In genomic region chr8:61848581-61849162, GRCm38 (mm10) we compare ENCODE assay signal across 12 mouse cellular contexts. TPM values are rescaled to one million over a fixed set of nuclear protein-coding genes. Genes with fewer than 3 reads are reported as not detected.
DNase-seq lines count a peak whose midpoint lies in the region; ATAC-seq and TF ChIP-seq lines count a peak whose summit lies in the region.
"Had no signal": no experiment of that assay in that cellular context is flagged by ENCODE, and none has a peak within 500 bp of the region (broad histone marks: within the 10 kb centered on the region; RNA-seq: fewer than 3 reads in every experiment).

No protein-coding gene starts in this region.

- no peak overlapping the region for H3K4me2 ChIP-seq in limb, embryonic 14.5 days (replicated peaks; ENCODE audit: low read depth, low read length, severe bottlenecking)

- WGBS in limb, embryonic 14.5 days = 52% methylated on average over 7 of the region's 7 CpGs
- WGBS in limb, embryonic 10.5 days = 60% methylated on average over 7 of the region's 7 CpGs

- H3K27me3 ChIP-seq in limb, embryonic 14.5 days (ENCODE audit: control insufficient read depth, insufficient read depth, low read length) = no peaks in the 10 kb centered on the region
- H3K27me3 ChIP-seq in limb, embryonic 10.5 days (ENCODE audit: low read depth, poor library complexity, severe bottlenecking) = no peaks in the 10 kb centered on the region
- H3K27me3 ChIP-seq: megakaryocyte, embryonic 14.5 days had no signal

- no peaks in the 10 kb centered on the region for H3K9me3 ChIP-seq in limb, embryonic 14.5 days (ENCODE audit: control insufficient read depth, low read length)
- H3K9me3 ChIP-seq in limb, embryonic 10.5 days (replicated peaks) = no peaks in the 10 kb centered on the region
- H3K9me3 ChIP-seq: megakaryocyte, embryonic 14.5 days had no signal

- intact Hi-C loops in gastrocnemius, postnatal 14 days (cut with DNase I; ENCODE audit: low total_unique reads) = no loop called here

- H3K4me1 ChIP-seq in limb, embryonic 14.5 days (ENCODE audit: control insufficient read depth, insufficient read depth, low read length) = peaks cover 16% of the 10 kb centered on the region
- H3K4me1 ChIP-seq in limb, embryonic 10.5 days = peaks cover 8% of the 10 kb centered on the region
- H3K4me1 ChIP-seq: megakaryocyte, embryonic 14.5 days had no signal

- no peak overlapping the region for H3K9ac ChIP-seq in limb, embryonic 14.5 days (ENCODE audit: low read depth, low read length, severe bottlenecking)

- no peaks in the 10 kb centered on the region for H3K36me3 ChIP-seq in limb, embryonic 14.5 days (ENCODE audit: control insufficient read depth, insufficient read depth, low read length)
- H3K36me3 ChIP-seq in limb, embryonic 10.5 days = no peaks in the 10 kb centered on the region

- TF ChIP-seq POLR2A in limb, embryonic 14.5 days (IDR thresholded peaks at IDR 0.05; ENCODE audit: borderline replicate concordance, extremely low read depth, insufficient read depth, insufficient read length) = no peak

- H3K4me3 ChIP-seq in limb, embryonic 14.5 days (replicated peaks; ENCODE audit: low read length) = no peak overlapping the region
- no peak overlapping the region for H3K4me3 ChIP-seq in limb, embryonic 10.5 days
- H3K4me3 ChIP-seq: megakaryocyte, embryonic 14.5 days had no signal

- DNase-seq in gastrocnemius, adult 8-10 months (ENCODE audit: low spot score in 2 of 2) = peak; percentile 14 to 31
- DNase-seq in gastrocnemius, postnatal 14 days = no peak
- no peak for DNase-seq in limb, embryonic 14.5 days (ENCODE audit: low spot score)
- DNase-seq in limb, embryonic 10.5 days (ENCODE audit: low spot score) = no peak
- DNase-seq in kidney, postnatal 14 days = peak; percentile 49
- peak; percentile 21 for DNase-seq in yolk sac, embryonic 10.5 days (ENCODE audit: low spot score)
- DNase-seq in right cerebral cortex, adult 18-20 months = no peak
- no peak for DNase-seq in cerebellum, adult 11 months
- DNase-seq: cerebellum, adult 11-12 months; liver had no signal

- no peak overlapping the region for H3K27ac ChIP-seq in limb, embryonic 14.5 days (replicated peaks; ENCODE audit: low read depth, low read length)
- no peak overlapping the region for H3K27ac ChIP-seq in limb, embryonic 10.5 days

- peak; percentile 20; the same call in 1 of the 2 replicates for ATAC-seq in limb, embryonic 14.5 days (ENCODE audit: low FRiP score, low read depth)
- ATAC-seq: intestine, embryonic 16.5 days had no signal

RNA-seq across cellular contexts. Expression of gene Palld, which starts 53.8 kb away (rescaled TPM):
- total RNA-seq in gastrocnemius, adult 8-10 months (2022) = 10 to 100 TPM; 45.3 to 55.5 (median 50.2) TPM
- 100 to 1,000 TPM; 116 to 127 TPM for total RNA-seq in gastrocnemius, postnatal 14 days (2021)
- polyA plus RNA-seq in limb, embryonic 14.5 days (2012; rRNA removed) = 61.4 and 62.4 TPM in 2 replicates
- 99.0 and 111 TPM in 2 replicates for polyA plus RNA-seq in limb, embryonic 14.5 days (2014; fragmentation: Nextera tagmentation; extraction: Ambion mirVana)
- polyA plus RNA-seq in limb, embryonic 10.5 days (2016; fragmentation: Nextera tagmentation; extraction: Ambion mirVana) = 37.9 and 71.1 TPM in 2 replicates

Comparison
In these comparisons a context has a peak if more than half of its experiments do, and no peak if none do; other contexts are left out.
1. DNase-seq: peak in gastrocnemius, adult 8-10 months (2 of 2), kidney, postnatal 14 days (single experiment) and yolk sac, embryonic 10.5 days (single experiment); none in gastrocnemius, postnatal 14 days (single experiment), limb, embryonic 14.5 days (single experiment), limb, embryonic 10.5 days (single experiment), right cerebral cortex, adult 18-20 months (single experiment) and cerebellum, adult 11 months (single experiment).